Mouse (Mus musculus) gastrocnemius, adult 18-20 months (tissue): ENCODE results near the gene Rnf126. TPM values are rescaled to one million over a fixed set of nuclear protein-coding genes. Genes with fewer than 3 reads are reported as not detected.

Source experiments
- DNase-seq: peaks from one replicate; pipeline ENCODE4 v3.0.0; 2021; ENCODE audit warnings: low spot score
- long read RNA-seq, 2 experiments: library from polyadenylated mRNA; stranded (forward); transcript quantifications; one replicate each; pipeline ENCODE4 v2.0.0; 2021
- total RNA-seq, 2 experiments: library from RNA; stranded (reverse); gene quantifications; 2 replicates each; pipeline ENCODE4 v1.2.3; 2021

Gene Rnf126
- 10 to 100 TPM; 49.5 to 54.5 TPM for total RNA-seq
- long read RNA-seq, experiment 1, transcript Rnf126-201 (9 exons, 1,639 nt), result major isoform, 100 of 127 reads
- long read RNA-seq, experiment 1, partial matches to known transcripts, result 6 of 127 reads
- long read RNA-seq, experiment 1, other reads (novel, unspliced or antisense), result 21 of 127 reads
- long read RNA-seq, experiment 2, transcript Rnf126-201 (9 exons, 1,639 nt), result major isoform, 145 of 172 reads
- long read RNA-seq, experiment 2, partial matches to known transcripts, result 6 of 172 reads
- long read RNA-seq, experiment 2, other reads (novel, unspliced or antisense), result 21 of 172 reads

DNA sequence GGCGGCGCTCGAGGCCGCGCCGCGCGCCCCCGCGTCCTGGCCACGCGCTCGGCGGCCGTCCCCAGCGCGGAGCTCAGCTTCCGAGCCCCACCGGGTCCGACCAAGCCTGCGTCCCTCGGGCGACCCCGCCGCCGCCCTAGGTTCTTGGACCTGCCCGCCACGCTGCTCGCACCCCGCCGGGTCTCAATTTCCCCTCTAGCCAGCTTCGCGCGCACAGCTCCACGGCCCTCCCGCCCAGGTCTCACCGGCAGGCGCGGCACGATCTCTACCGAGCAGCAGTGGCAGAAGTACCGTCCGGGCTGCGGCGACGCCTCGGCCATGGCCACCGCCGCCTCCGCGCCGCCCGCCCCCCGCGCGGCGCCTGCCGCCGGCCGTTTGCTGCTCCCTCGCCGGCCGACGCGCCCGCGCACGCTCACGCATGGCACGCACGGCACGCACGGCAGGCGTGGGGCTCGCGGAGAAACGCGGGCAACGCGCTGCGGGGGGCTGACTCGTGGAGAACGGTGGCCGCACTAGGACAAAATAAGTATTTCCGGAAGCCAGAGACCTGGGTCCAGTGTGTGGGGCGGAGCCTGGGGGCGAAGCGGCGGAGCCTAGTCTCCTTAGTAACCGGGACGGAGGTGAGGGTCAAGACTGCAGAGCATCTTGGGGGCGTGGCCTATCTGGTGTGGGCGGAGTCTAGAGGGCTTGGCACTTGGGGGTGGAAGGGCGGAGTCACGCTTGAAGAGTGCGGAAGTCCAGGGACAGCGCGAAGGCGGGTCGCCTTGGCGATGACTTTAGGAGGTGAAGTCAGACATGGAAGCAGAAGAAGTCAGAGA is at the start of gene Rnf126:
Gene Rnf126, minus strand, starts transcription at position 445 of the 818 bp plus-strand sequence.
- DNase-seq, result peak; percentile 100

DNA sequence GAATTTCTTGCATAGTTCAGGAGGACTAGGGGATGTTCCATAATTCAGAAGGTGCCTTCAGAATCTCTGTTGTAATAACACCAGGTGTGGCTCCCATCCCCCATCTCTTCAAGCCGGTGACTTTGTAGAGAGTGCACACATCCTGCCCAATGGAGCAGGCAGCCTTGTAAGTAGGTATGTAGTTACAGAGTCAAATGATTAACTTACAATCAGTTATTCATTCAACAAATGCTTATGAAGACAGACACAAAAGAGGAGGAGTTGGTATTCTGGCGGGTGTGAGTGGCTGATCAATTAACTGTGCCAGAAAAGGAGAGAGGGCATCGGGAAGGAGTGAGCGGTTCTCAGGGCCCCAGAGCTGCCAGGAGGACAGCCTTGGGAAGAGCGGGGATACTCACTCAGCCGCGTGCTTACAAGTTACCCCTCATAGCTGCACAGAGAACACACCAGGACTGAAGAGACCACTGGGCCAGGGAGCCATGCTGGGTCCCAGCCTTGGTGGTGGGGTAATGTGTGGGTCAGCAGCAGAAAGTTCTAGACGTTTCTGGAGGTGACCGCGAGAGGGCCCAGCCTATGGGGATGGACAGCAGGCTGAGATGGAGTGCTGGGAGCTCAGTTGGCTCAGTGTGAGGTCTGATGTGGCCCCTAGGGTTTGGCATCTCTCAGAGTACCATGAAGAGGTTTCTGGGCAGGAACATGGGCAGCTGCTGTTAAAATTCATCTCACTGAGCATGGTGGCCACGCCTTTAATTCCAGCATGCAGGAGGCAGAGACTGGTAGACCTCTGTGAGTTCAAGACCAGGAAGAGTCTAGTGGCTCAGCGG is 49.1 kb upstream of the Rnf126 start:
- DNase-seq, result no peak

DNA sequence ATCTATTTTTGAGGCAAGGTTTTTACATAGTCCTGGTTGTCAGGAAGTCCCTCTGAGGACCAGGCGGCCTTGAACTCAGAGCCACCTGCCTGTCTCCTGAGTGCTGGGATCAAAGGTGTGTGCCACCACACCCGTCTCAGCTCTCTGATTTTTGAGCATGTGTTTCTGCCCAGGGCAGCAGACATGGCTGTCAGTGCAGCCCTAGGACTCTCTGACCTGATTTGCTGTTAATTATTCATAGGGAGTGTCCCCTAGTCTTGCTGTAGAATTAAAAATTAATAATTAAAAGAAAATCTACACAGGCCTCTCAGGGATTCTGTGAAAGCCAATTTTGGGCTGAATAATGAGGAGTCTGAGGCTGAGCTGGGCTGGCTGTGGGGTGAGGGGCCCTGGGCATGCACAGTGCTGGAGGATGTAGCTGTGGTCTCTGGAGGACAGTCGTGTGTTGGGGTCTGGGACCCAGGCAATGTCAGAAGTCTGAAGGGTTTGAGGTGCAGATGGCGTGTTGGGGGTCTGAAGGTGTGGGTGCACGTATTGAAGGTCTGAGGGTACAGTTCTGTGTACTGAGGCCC is 47.6 kb upstream of the Rnf126 start:
- no peak for DNase-seq

DNA sequence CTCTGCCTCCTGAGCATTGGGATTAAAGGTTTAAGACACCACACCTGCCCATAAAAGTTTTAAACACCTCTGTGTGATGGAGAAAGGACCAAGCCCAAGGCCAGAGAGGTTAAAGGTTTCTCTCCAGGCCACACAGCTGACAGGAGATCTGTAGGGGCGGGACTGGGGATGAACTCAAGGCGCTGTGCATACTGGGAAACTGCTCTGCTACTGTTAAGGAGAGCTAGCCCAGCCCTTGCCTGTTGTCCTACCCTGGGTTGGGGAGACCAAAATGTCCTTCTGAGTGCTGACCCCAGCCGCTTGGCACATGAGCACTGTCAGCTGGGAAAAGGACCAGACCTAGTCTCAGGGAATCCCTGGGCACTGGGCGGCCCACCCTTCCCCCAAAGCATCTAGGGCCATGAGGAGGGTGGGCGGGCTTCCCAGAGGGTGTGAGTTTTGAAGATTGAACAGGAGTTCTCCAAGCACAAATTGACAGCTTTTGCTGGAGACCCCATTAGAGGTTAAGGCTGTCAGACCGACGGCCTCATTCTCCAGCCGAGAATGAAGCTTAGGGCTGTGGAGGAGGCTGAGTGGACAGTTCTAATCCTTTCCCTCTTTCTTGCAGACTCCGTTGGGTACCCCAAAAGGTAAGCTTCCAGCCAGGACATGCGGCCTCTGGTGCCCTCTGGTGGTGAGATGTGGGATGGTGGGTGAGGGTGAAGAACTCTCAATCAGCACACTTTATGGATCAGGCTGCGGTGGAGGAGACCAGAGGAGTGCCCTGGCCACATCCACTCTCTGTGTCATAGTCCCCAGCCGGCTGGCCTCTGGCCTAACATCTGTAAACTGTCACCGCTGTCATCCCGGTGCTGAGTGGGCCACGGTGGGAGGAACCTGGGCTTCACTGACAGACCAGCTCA is 45.2 kb upstream of the Rnf126 start:
- peak; percentile 78 for DNase-seq

DNA sequence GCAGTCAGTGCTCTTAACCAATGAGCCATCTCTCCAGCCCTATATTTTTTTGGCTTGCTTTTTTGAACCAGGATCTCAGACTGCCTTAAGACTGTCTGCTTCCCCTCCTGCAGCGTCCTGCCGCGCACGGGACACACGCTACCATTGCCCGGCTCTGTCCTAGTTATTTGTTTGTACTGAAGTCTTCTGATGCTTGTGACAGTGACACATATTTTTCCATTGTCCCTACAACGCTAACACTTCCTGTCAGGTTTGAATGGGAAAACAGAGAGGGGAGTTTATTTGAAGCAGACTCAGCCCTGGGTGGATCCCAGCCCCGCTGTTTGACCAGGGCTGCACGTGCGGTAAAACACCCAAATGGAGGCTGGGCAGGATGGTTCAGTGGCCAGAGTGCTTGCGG is 42.0 kb upstream of the Rnf126 start:
- no peak for DNase-seq

DNA sequence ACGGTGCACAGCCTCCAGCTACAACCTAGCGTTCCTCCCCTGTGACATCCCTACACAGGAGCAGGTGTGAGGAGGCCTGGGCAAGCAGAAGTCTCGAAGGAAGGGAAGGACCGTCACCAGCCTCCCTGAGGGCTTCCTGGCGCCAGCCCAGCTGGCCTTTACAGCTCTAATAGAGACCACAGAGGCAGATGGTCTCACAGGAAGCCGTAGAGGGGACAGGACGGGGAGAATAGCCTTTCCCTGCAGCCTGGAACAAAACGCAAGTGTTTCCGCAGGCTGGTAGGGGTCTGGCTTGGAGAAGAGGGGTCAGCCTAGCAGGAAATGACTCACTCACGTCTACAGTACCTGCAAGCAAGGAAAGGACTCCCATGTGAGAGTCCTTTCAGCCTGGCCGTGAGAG is 41.1 kb upstream of the Rnf126 start:
- peak; percentile 32 for DNase-seq

DNA sequence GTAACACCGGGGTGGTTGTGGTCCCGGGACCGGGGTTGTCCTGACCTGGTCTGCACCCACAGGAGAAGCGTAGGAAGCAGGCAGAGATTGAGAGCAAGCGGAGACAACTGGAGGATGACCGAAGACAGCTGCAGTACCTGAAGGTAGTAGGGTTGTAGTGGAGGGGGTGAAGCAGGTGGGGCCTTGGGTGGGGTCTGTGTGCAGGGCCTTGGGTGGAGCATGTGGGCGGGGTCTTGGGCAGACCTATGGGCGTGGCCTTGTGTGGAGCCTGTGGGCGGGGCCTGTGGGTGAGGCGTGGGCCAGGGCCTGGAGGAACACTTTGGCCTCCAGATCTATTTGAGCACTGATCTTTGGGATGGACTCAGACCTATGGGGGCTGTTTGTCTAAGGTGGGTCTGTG is 40.2 kb upstream of the Rnf126 start:
- peak; percentile 30 for DNase-seq

DNA sequence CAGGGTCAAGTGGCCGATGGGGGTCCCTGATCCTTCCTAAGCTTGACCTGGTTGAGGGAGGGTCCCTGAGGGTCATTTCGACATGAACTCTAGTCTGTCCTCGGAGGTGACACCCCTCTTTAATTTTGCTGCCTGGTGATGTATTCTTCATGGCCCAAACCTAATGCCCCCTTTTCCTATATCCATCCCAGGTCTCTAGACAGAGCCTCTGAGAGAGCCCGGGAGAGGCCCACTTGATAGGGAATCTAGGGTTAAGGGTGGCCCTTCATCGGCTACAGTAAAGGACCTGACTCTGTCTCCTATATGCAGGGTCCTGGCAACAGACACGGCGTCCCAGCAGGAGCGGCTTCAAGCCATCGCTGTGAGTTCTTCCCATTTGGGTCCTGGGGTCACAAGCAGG is 39.6 kb upstream of the Rnf126 start:
- DNase-seq, result no peak

DNA sequence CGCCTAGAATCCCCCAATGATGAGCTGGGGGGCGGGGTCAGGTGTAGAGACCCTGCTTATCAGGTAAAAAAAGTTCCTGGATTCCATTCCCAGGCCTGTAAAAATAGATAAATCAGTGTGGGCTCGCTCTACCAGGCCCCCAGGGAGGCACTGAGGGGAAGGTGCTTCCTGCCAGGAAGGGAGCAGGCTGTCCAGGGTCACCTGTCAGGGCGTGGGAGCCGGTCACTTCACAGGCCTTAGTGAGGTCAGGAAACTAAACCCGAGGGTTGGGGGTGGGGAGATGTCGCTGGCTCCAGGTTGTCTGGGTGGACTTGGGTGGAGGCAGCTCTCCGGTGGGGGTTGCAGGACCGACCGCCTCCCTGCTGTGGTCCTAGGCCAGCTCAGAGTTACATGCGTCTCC is 38.9 kb upstream of the Rnf126 start:
- DNase-seq, result no peak

DNA sequence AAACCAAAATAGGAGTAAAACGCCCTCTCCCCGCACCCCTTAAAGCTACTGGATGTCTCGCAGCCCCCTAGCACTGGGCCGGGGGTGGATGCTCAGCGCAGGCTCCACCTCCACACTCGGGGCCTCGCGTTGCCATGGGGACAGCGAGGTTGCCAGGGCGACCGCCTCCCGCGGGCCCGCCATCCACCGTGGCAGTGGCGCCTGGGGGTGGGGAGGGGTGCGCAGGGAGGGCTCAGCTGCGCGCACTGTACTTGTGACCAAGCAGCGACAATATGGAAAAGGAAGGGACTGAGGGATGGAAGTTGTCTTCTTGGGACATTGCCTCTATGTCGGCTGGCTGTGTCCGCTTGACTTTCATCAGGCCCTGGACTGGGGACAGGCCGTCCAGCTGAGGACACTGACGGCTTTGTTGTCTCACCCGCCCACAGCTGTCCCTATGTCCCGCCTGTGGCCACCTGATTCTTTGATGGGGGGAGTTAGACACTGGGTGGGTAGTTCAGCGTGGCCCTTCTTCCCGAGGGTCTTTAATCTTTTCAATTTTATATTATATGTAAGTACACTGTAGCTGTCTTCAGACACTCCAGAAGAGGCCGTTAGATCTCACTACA is 37.1 kb upstream of the Rnf126 start:
- no peak for DNase-seq

DNA sequence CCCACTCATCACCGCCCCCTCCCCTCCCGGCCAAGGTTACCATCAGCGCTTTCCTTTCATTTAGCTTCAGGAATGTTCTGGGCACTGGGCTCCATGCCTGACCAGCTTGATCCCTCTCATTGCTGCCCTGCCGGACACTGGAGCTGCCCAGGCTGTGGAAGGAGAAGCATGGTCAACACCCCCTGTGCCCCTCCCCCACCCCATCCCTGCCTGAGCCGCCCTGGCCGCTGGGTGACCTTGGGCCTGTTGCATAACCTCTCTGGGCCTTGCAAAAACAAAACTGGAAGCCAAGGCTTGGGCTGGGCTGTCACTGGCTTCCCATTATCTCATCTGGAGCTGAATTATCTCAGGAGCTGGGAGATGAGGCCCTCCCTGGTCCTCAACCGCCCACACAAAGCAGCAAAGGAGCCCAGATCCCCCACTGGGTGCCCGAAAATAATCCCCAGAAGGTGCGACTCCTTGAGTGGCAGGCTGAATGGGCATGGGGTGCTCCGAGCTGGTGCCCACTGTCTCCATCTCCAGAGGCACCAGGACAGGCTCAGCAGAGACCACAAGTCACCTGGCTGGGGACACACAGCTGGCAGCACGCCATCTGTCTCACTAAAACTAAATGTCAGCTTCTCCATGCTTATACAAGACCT is 35.7 kb upstream of the Rnf126 start:
- peak; percentile 61 for DNase-seq

DNA sequence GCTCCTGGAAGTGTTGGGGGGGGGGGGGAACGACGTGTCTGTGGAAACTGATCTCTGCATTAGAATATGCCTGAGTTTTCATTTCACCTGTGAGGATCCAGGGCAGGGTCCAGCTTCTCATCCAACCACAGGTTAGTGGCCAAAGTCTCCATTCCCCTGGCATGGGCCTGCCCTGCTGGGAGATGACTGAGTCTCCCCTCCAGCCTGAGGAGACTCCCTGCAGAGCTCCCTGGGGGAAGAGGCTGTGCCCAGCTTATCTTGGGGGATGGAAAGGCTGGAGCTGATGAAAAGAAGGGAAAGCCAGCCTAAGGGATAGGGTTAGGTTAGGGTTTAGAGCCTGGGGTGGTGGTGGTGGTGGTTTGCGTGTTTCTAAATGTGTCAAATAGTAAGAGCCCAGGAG is 35.1 kb upstream of the Rnf126 start:
- no peak for DNase-seq

DNA sequence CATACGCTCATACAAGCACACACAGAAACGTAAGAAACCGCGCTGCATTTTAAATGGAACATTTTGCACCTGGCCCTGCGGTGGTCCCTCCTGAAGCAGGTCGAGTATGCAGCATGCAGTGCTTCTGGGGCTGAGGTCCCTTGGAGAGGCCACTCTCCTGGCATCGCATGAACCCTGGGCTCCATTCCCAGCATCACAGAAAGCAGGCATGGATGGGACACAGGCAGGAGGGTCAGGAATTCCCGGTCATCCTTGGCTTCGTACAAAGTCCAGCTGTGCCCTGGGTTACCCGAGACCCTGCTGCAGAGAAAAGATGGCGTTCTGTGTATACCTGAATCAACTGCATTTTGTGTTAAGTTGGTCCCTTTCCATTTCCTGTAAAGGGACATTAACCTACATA is 33.8 kb upstream of the Rnf126 start:
- DNase-seq, result no peak

DNA sequence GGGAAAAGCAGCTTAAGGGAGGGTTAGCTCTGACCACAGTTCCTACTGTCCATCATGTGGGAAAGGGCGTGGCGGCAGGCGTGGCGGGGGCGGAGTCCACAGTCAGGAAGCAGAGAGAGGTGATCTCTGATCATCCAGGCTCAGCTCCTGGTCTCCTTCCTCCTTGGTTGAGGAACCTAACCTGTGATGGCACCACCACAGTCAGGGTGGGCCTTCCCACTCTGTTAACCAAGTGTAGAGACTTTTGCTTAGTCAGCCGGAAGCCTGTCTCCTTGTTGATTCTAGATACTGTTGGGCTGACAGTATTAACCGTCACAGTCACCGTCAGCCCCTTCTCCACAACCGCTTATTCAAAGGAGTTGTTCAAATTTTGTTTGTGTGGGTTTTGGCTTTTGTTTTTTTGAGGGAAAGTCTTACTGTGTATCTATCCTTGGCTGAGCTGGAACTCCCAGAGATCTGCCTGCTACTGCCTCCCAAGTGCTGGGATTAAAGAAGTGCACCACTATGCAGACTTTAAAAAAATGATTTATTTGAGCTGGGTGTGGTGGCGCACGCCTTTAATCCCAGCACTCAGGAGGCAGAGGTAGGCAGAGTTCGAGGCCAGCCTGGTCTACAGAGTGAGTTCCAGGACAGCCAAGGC is 31.7 kb upstream of the Rnf126 start:
- DNase-seq, result no peak

DNA sequence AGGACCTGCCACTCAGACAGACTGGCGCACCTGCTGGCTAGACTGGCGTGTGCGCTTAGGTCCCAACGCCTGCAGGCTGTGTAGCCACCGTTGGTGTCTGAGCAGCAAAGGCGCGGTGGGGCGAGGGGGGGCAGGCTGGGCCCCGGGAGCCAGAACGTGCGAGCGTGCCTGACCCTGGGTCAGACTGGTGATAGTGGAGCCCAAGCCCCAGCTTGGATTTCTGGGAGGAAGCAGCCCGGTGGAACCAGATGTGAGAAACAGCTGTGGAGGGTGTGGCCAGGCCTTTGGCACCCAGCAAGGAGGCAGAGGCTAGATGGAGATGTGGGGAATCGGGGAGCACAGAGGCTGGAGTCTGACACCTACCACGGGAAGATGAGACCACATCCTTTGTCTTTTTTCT is 30.6 kb upstream of the Rnf126 start:
- DNase-seq, result peak; percentile 67

DNA sequence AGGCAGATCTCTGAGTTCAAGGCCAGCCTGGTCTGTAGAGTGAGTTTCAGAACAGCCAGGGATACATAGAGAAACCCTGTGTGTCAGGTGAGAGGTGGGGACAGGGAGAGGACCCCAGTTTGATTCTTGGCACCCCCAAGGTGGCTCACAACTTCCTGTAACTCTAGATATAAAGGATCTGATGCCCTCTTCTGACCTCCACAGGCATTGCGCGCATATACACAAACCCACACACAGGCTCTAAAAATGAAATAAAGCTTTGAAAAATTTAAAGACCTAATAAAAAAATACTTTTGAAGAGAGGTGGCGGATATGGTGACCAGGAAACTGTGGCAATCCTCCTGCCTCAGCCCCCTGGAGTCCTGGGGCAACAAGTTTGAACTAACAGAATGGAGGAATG is 29.2 kb upstream of the Rnf126 start:
- DNase-seq, result no peak

DNA sequence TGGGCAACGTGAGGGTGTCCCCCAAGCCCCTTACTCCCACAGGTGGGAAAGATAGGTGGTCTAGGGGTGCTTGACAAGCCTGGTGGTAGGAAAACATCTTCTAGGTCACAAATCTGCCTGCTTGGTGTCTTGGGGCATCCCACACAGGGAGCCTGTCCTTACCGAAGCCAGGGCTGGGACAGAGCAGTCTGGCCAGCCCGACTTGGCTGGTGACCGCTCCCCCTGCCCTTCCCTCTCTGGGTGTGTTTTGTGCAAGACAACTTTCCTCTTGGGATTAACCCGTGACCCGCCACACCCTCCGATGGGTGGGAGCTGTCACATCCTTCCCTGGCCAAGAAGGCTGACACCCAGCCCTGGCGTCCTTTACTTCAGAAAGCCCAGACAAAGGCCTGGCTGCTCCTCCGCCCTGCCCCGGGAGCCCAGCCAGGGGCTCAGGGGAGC is 27.8 kb upstream of the Rnf126 start:
- peak; percentile 91 for DNase-seq

DNA sequence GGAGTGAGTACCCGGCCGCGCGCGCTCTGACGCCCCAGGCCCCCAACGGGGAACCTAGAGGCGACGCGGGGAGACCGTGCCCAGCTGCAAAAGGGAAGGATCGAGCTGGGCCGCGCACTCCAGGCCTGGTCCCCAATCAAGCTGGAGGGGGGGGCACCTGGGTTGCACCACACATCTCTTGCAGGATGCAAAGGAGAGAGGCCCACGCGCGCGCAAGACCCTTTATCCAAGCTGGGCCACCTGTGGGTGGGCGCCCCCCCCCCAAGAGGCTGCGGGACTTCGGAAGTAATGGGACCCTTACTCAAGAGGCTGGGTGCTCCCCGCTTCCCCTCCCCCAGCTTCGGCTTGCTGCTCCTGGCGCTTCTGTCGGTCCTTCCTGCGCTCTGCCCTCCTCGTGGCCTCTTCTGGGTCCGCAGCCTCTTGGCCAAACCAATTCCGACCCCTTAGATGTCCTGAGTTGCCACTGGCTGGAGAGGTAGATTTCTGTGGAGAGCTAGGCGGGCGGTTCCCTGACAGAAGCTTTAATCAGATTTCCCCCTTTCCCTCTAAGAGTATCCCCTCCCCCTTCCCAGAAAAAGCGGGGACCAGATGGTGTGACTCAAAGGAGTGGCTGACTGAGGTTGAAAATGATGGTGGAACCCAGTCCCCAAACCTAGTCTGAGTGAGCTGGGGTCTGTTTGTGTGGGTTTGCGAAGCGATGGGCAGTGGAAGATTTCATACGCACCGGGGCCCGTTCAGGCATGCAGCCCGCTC is 27.2 kb upstream of the Rnf126 start:
- peak; percentile 31 for DNase-seq
